Mouse (Mus musculus): ENCODE data around the gene Abcc9. TPM values are rescaled to one million over a fixed set of nuclear protein-coding genes. Genes with fewer than 3 reads are reported as not detected.

Abcc9 gene
- total and polyA plus RNA-seq, 3 experiments: not detected

DNA sequence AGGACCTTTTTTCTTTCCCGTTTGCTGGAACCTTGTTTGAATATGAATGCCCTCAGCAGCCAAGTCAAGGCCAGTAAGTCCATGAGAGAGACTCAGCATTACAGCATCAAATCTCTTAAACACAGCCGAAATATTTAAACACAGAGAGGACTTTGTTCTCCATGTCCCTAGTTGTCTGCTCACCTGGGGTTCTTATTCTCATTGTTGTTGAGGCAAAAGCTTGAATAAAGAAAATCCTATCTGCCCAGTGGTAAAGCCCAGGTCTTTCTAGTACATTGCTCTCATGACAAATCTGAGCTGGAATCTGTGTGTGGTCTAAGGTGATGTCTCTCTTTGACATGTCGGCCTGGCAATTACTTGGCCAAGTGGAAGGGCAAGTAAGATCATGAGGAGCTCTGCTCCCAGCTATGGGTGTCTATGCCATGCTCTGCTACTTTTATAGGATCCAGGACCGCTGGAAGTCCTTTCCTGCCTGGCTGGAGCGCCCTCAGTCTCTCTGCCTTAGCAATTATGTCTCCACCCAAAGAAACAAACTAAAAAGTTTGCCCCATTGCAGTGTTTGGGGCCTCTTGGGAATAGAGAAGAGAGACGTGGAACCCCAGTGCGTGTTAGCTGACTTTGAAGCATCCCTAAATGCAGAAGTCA is 133.3 kb downstream of the Abcc9 start:
- Histone ChIP-seq H3K4me1 (ENCODE audit: control insufficient read depth in 1 of 2, insufficient read depth in 2 of 2) (no peaks in the 10 kb centered on the region), H3K36me3 (replicated peaks in 1 of 2; ENCODE audit: control insufficient read depth in 1 of 2, insufficient read depth in 1 of 2, low read length in 1 of 2) (no peaks in the 10 kb centered on the region), H3K4me3 (replicated peaks in 1 of 3; ENCODE audit: low read depth in 2 of 3, low read length in 2 of 3, poor library complexity in 1 of 3) (no peak overlapping the region), H3K4me2 (ENCODE audit: insufficient read depth, low read depth, poor library complexity, severe bottlenecking) (no peak overlapping the region), H3K9ac (ENCODE audit: insufficient read depth, low read depth) (no peak overlapping the region), H3K79me2 (replicated peaks; ENCODE audit: control insufficient read depth, extremely low read depth, insufficient read depth, poor library complexity, severe bottlenecking) (no peaks in the 10 kb centered on the region), H3K9me3 (replicated peaks; ENCODE audit: low read length) (no peaks in the 10 kb centered on the region), H3K27me3 (replicated peaks) (no peaks in the 10 kb centered on the region), H3K27ac (ENCODE audit: insufficient read depth, low read depth) (no peak overlapping the region)
- dilution Hi-C loops (cut with MboI; ENCODE audit: extremely low pct_ligation_motif_present, extremely low pct_unique_long_range_greater_than_20kb, low sequenced_read_pairs) (no loop called here), in situ Hi-C loops (cut with MboI; ENCODE audit: low pct_ligation_motif_present, low pct_unique_long_range_greater_than_20kb, low sequenced_read_pairs) (no loop called here)
- no peak for DNase-seq (ENCODE audit: extremely low read depth)
- TF ChIP-seq BHLHE40 (IDR thresholded peaks at IDR 0.05; ENCODE audit: low read depth, low read length): no peak
- no peak for TF ChIP-seq EP300 (IDR thresholded peaks at IDR 0.05; ENCODE audit: low read length)
- TF ChIP-seq MAZ (IDR thresholded peaks at IDR 0.05; ENCODE audit: low read depth, low read length): no peak
- TF ChIP-seq USF2 (conservative IDR thresholded peaks at IDR 0.05; ENCODE audit: low read depth, low read length): no peak
- no peak for TF ChIP-seq KAT2A (IDR thresholded peaks at IDR 0.05; ENCODE audit: insufficient replicate concordance, low read length)
- no peak for TF ChIP-seq MAFK (IDR thresholded peaks at IDR 0.05; ENCODE audit: insufficient replicate concordance, low read length)
- TF ChIP-seq JUN (IDR thresholded peaks at IDR 0.05; ENCODE audit: insufficient read depth, low read depth, low read length): no peak
- TF ChIP-seq POLR2AphosphoS2 (IDR thresholded peaks at IDR 0.05; ENCODE audit: low read depth, low read length): no peak
- TF ChIP-seq ZMIZ1 (IDR thresholded peaks at IDR 0.05; ENCODE audit: low read depth, low read length): no peak
- TF ChIP-seq HCFC1 (IDR thresholded peaks at IDR 0.05; ENCODE audit: low read depth, low read length): no peak
- no peak for TF ChIP-seq CHD2 (IDR thresholded peaks at IDR 0.05; ENCODE audit: low read length)
- no peak for TF ChIP-seq UBTF (IDR thresholded peaks at IDR 0.05; ENCODE audit: low read depth, low read length)
- no peak for TF ChIP-seq MXI1 (IDR thresholded peaks at IDR 0.05; ENCODE audit: low read depth, low read length)
- TF ChIP-seq TCF12 (IDR thresholded peaks at IDR 0.05; ENCODE audit: low read depth, low read length): no peak
- TF ChIP-seq MAX (IDR thresholded peaks at IDR 0.05; ENCODE audit: low read length): no peak

DNA sequence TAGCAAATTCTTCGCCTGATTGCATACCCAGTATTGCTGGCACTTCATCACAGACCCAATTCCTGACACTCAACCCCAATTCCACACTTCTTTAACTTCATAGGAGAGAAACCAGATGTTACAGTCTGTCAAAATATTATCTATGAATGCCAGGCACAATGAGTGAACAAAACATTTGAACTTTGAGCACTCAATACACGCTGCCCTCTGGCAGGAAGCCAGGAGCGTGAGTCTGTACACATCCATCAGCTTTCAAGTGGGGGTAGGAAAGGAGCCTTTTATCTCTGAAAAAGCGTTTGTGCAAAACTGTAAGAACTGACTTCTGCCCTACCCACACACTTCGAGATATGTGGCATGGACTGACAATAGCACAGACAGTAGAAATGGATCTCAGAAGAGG is 134.7 kb downstream of the Abcc9 start:
- Histone ChIP-seq H3K79me2 (replicated peaks; ENCODE audit: control insufficient read depth, extremely low read depth, insufficient read depth, poor library complexity, severe bottlenecking) (no peaks in the 10 kb centered on the region), H3K4me1 (ENCODE audit: control insufficient read depth in 1 of 2, insufficient read depth in 2 of 2) (no peaks in the 10 kb centered on the region), H3K27me3 (replicated peaks) (no peaks in the 10 kb centered on the region), H3K4me3 (replicated peaks in 1 of 3; ENCODE audit: low read depth in 2 of 3, low read length in 2 of 3, poor library complexity in 1 of 3) (no peak overlapping the region), H3K9ac (ENCODE audit: insufficient read depth, low read depth) (no peak overlapping the region), H3K27ac (ENCODE audit: insufficient read depth, low read depth) (no peak overlapping the region), H3K36me3 (replicated peaks in 1 of 2; ENCODE audit: control insufficient read depth in 1 of 2, insufficient read depth in 1 of 2, low read length in 1 of 2) (no peaks in the 10 kb centered on the region), H3K4me2 (ENCODE audit: insufficient read depth, low read depth, poor library complexity, severe bottlenecking) (no peak overlapping the region), H3K9me3 (replicated peaks; ENCODE audit: low read length) (no peaks in the 10 kb centered on the region)
- dilution Hi-C loops (cut with MboI; ENCODE audit: extremely low pct_ligation_motif_present, extremely low pct_unique_long_range_greater_than_20kb, low sequenced_read_pairs): no loop called here
- DNase-seq (ENCODE audit: extremely low read depth): no peak
- TF ChIP-seq ELF1 (IDR thresholded peaks at IDR 0.05; ENCODE audit: low read depth, low read length) (no peak), POLR2AphosphoS2 (IDR thresholded peaks at IDR 0.05; ENCODE audit: low read depth, low read length) (no peak), SIN3A (IDR thresholded peaks at IDR 0.05; ENCODE audit: low read length) (no peak), ZC3H11A (IDR thresholded peaks at IDR 0.05; ENCODE audit: low read depth, low read length) (no peak), MAZ (IDR thresholded peaks at IDR 0.05; ENCODE audit: low read depth, low read length) (no peak), MYC (IDR thresholded peaks at IDR 0.05; ENCODE audit: low read depth, low read length) (no peak), ETS1 (conservative IDR thresholded peaks at IDR 0.05; ENCODE audit: low read depth, low read length) (no peak), USF1 (IDR thresholded peaks at IDR 0.05; ENCODE audit: low read depth, low read length) (no peak), CHD1 (IDR thresholded peaks at IDR 0.05; ENCODE audit: low read depth, low read length) (no peak), TCF12 (IDR thresholded peaks at IDR 0.05; ENCODE audit: low read depth, low read length) (no peak), TBP (conservative IDR thresholded peaks at IDR 0.05; ENCODE audit: low read depth, low read length) (no peak), GABPA (IDR thresholded peaks at IDR 0.05; ENCODE audit: insufficient replicate concordance, low read depth, low read length) (no peak), POLR2A (IDR thresholded peaks at IDR 0.05; ENCODE audit: low read depth, low read length) (no peak), JUND (conservative IDR thresholded peaks at IDR 0.05; ENCODE audit: low read depth, low read length) (no peak), PAX5 (IDR thresholded peaks at IDR 0.05; ENCODE audit: low read length) (no peak), RAD21 (IDR thresholded peaks at IDR 0.05; ENCODE audit: low read depth, low read length) (no peak), BHLHE40 (IDR thresholded peaks at IDR 0.05; ENCODE audit: low read depth, low read length) (no peak), JUN (IDR thresholded peaks at IDR 0.05; ENCODE audit: insufficient read depth, low read depth, low read length) (no peak), SMC3 (IDR thresholded peaks at IDR 0.05; ENCODE audit: low read depth, low read length) (no peak), ZMIZ1 (IDR thresholded peaks at IDR 0.05; ENCODE audit: low read depth, low read length) (no peak)
- in situ Hi-C loops (cut with MboI; ENCODE audit: low pct_ligation_motif_present, low pct_unique_long_range_greater_than_20kb, low sequenced_read_pairs): no loop called here
